Mouse (Mus musculus) thymus, postnatal 25 days (tissue): ENCODE results near the gene Rnf10.

Experiments
- DNase-seq: peaks from one replicate; pipeline ENCODE4 v3.0.0; 2022

The Rnf10 gene

GRCm38 (mm10) chr5:115193669-115194625 is 78.8 kb downstream of the Rnf10 start, which contains the start of gene Cabp1:
Gene Cabp1 (minus strand): TSS chr5:115194381.
- DNase-seq: peak; percentile 87

- peak; percentile 51 for DNase-seq
Observed at GRCm38 (mm10) chr5:115193226-115193625, 79.5 kb downstream of the Rnf10 start.

- no peak for DNase-seq
Observed at GRCm38 (mm10) chr5:115192828-115193195, 79.9 kb downstream of the Rnf10 start.

- no peak for DNase-seq
Observed at GRCm38 (mm10) chr5:115191880-115192827, 80.5 kb downstream of the Rnf10 start.
